Comparison of ENCODE assay signal across 9 mouse cellular contexts in genomic region chr8:108911511-108911910, GRCm38 (mm10).
A peak's percentile ranks its signal among the peaks of the same experiment; 100 is the strongest.
DNase-seq lines count a peak whose midpoint lies in the region; ATAC-seq lines count a peak whose summit lies in the region.
"Had no signal": no experiment of that assay in that cellular context is flagged by ENCODE, and none has a peak within 500 bp of the region (broad histone marks: within the 10 kb centered on the region; RNA-seq: fewer than 3 reads in every experiment).

No protein-coding gene starts in this region.

- no peaks in the 10 kb centered on the region for H3K27me3 ChIP-seq in lung, embryonic 16.5 days (ENCODE audit: control insufficient read depth, insufficient read depth, low read depth, low read length)
- H3K27me3 ChIP-seq: liver, embryonic 15.5 days had no signal

- H3K4me3 ChIP-seq in lung, embryonic 16.5 days (ENCODE audit: low read length): no peak overlapping the region
- H3K4me3 ChIP-seq: liver, embryonic 15.5 days had no signal

- H3K4me1 ChIP-seq in lung, embryonic 16.5 days (replicated peaks; ENCODE audit: control insufficient read depth, insufficient read depth, low read length): peaks cover 16% of the 10 kb centered on the region

- H3K27ac ChIP-seq in lung, embryonic 16.5 days (ENCODE audit: low read length): no peak overlapping the region
- H3K27ac ChIP-seq: liver, embryonic 15.5 days had no signal

- no peak overlapping the region for H3K4me2 ChIP-seq in lung, embryonic 16.5 days (ENCODE audit: low read depth, low read length)
- H3K4me2 ChIP-seq: liver, embryonic 15.5 days had no signal

- 3% methylated on average over 6 of the region's 6 CpGs for WGBS in lung, embryonic 16.5 days

- H3K9ac ChIP-seq in lung, embryonic 16.5 days (ENCODE audit: low read length): no peak overlapping the region
- H3K9ac ChIP-seq: liver, embryonic 15.5 days had no signal

- peak; percentile 84 to 85 for DNase-seq in CD8-positive naive resting alpha-beta T cell, adult 2 months (ENCODE audit: low read depth in 2 of 2, low spot score in 2 of 2)
- peak; percentile 74 for DNase-seq in adrenal gland, adult 8-10 months
- DNase-seq in embryo, embryonic 11.5 days (ENCODE audit: low read depth, low spot score): peak; percentile 81
- DNase-seq in heart, adult 9 months (ENCODE audit: low spot score in 2 of 2): peak; percentile 68 to 85
- DNase-seq in layer of hippocampus, adult 18-20 months (ENCODE audit: low spot score in 2 of 2): peak; percentile 54 to 92
- peak; percentile 33 for DNase-seq in retina, adult 2 months (ENCODE audit: low read depth, low spot score)
- DNase-seq in thymus, postnatal 4 days: peak; percentile 96

- H3K9me3 ChIP-seq in lung, embryonic 16.5 days (ENCODE audit: control insufficient read depth, low read length): no peaks in the 10 kb centered on the region
- H3K9me3 ChIP-seq: liver, embryonic 15.5 days had no signal

- no peaks in the 10 kb centered on the region for H3K36me3 ChIP-seq in lung, embryonic 16.5 days (ENCODE audit: control insufficient read depth, insufficient read depth, low read length)
- H3K36me3 ChIP-seq: liver, embryonic 15.5 days had no signal

- ATAC-seq in lung, embryonic 16.5 days (ENCODE audit: low read depth): peak; percentile 47; the same call in 1 of the 2 replicates

Comparison
In these comparisons a context has a peak if more than half of its experiments do, and no peak if none do; other contexts are left out.
1. DNase-seq: peak in every context shown above with its lines; median percentile 96 in thymus, postnatal 4 days; 84 in CD8-positive naive resting alpha-beta T cell, adult 2 months; 81 in embryo, embryonic 11.5 days; 76 in heart, adult 9 months; 74 in adrenal gland, adult 8-10 months; 73 in layer of hippocampus, adult 18-20 months; 33 in retina, adult 2 months.